Mouse (Mus musculus) MEL (cell line): Measurements from ENCODE around the gene Tmem26.

Source experiments
- CTCF ChIP-seq, 3 experiments: IDR thresholded peaks in 2 of 3; conservative IDR thresholded peaks in 1 of 3; 2 replicates each; pipeline ENCODE4 v1.5.1; 2011 to 2012; ENCODE audit warnings: low read length in 3 of 3, low read depth in 2 of 3, mild to moderate bottlenecking in 2 of 3, improper control_type of control experiment in 1 of 3, inconsistent platforms in 1 of 3, mixed read lengths in 1 of 3, moderate library complexity in 1 of 3; ENCODE audit not compliant: control insufficient read depth in 1 of 3, insufficient read depth in 1 of 3, poor library complexity in 1 of 3, severe bottlenecking in 1 of 3
- ELF1 ChIP-seq: IDR thresholded peaks from 2 replicates; pipeline ENCODE4 v1.6.1; 2014; ENCODE audit warnings: low read depth, mild to moderate bottlenecking, inconsistent platforms, low read length, improper control_type of control experiment, moderate library complexity
- EP300 ChIP-seq, 2 experiments: IDR thresholded peaks; 2 replicates each; pipeline ENCODE4 v1.6.1; 2011; ENCODE audit warnings: improper control_type of control experiment in 2 of 2, low read length in 2 of 2, low read depth in 1 of 2, mild to moderate bottlenecking in 1 of 2
- GATA1 ChIP-seq: IDR thresholded peaks from 2 replicates; pipeline ENCODE4 v1.6.1; 2011; ENCODE audit warnings: low read depth, low read length, improper control_type of control experiment
- HCFC1 ChIP-seq: IDR thresholded peaks from 2 replicates; pipeline ENCODE4 v1.6.1; 2012; ENCODE audit warnings: low read depth, mild to moderate bottlenecking, inconsistent platforms, low read length, improper control_type of control experiment, moderate library complexity
- KAT2A ChIP-seq: conservative IDR thresholded peaks from 2 replicates; pipeline ENCODE4 v1.6.1; 2012; ENCODE audit warnings: low read depth, low read length, improper control_type of control experiment, inconsistent platforms
- POLR2AphosphoS2 ChIP-seq: IDR thresholded peaks from 2 replicates; pipeline ENCODE4 v1.6.1; 2011; ENCODE audit warnings: low read length, improper control_type of control experiment
- POLR2AphosphoS5 ChIP-seq: IDR thresholded peaks from 2 replicates; pipeline ENCODE4 v1.6.1; 2012; ENCODE audit warnings: low read depth, borderline replicate concordance, mild to moderate bottlenecking, inconsistent platforms, low read length, moderate library complexity, mixed read lengths
- ZNF384 ChIP-seq: IDR thresholded peaks from 2 replicates; pipeline ENCODE4 v1.6.1; 2012; ENCODE audit warnings: low read depth, mild to moderate bottlenecking, inconsistent platforms, low read length, improper control_type of control experiment

- TF ChIP-seq ELF1 = no peak
- no peak for TF ChIP-seq HCFC1
- TF ChIP-seq CTCF (IDR thresholded peaks at IDR 0.05 in 2 of 3, conservative IDR thresholded peaks at IDR 0.05 in 1 of 3; ENCODE audit: control insufficient read depth in 1 of 3, insufficient read depth in 1 of 3, low read depth in 2 of 3, low read length in 3 of 3, poor library complexity in 1 of 3, severe bottlenecking in 1 of 3) = no peak
- TF ChIP-seq ZNF384 = no peak
- TF ChIP-seq EP300 (IDR thresholded peaks at IDR 0.05; ENCODE audit: low read depth in 1 of 2, low read length in 2 of 2) = no peak
- no peak for TF ChIP-seq POLR2AphosphoS2
- TF ChIP-seq POLR2AphosphoS5 = no peak
- TF ChIP-seq GATA1 = no peak
- no peak for TF ChIP-seq KAT2A
Observed at GRCm38 (mm10) chr10:68817281-68817680, 93.8 kb downstream of the Tmem26 start.
